Mouse (Mus musculus) olfactory bulb, adult 2 months (tissue): ENCODE measurements around the gene Nfatc3. TPM values are rescaled to one million over a fixed set of nuclear protein-coding genes. Genes with fewer than 3 reads are reported as not detected.

Experiments
- H3K27ac ChIP-seq: fragments of 200-500 bp; 2 replicates; pipeline ENCODE4 v1.5.1; 2012; ENCODE audit warnings: low read depth, low read length; ENCODE audit not compliant: insufficient read depth
- H3K4me1 ChIP-seq: fragments of 200-500 bp; 2 replicates; pipeline ENCODE4 v1.6.1; 2012; ENCODE audit warnings: low read length; ENCODE audit not compliant: control insufficient read depth, insufficient read depth
- H3K4me3 ChIP-seq: fragments of 200-500 bp; 2 replicates; pipeline ENCODE4 v1.5.1; 2012; ENCODE audit warnings: mild to moderate bottlenecking, low read depth, low read length, moderate library complexity; ENCODE audit not compliant: insufficient read depth
- CTCF ChIP-seq: fragments of 200-500 bp; IDR thresholded peaks from 2 replicates; pipeline ENCODE4 v1.5.1; 2012; ENCODE audit warnings: low read depth, mild to moderate bottlenecking, low read length, moderate library complexity; ENCODE audit not compliant: insufficient read depth
- POLR2A ChIP-seq: fragments of 200-500 bp; IDR thresholded peaks from 2 replicates; pipeline ENCODE4 v1.6.1; 2012; ENCODE audit warnings: mild to moderate bottlenecking, low read depth, low read length, moderate library complexity; ENCODE audit not compliant: insufficient read depth
- WGBS: fragments of 180-500 bp; shearing (Covaris S2); methylation state at CpG from one replicate; pipeline ENCODE4 v1.1.7; 2018; 5-methylcytosine and 5-hydroxymethylcytosine counted together
- polyA plus RNA-seq: library from polyadenylated mRNA; stranded (reverse); fragments of >200 nt; gene quantifications from 2 replicates; pipeline ENCODE4 v1.2.4, GENCODE M21; 2012; ENCODE audit warnings: low replicate concordance; ENCODE audit not compliant: missing spikeins, insufficient read depth, insufficient read length

Gene Nfatc3
- polyA plus RNA-seq, 1 experiment, result 111 TPM

DNA sequence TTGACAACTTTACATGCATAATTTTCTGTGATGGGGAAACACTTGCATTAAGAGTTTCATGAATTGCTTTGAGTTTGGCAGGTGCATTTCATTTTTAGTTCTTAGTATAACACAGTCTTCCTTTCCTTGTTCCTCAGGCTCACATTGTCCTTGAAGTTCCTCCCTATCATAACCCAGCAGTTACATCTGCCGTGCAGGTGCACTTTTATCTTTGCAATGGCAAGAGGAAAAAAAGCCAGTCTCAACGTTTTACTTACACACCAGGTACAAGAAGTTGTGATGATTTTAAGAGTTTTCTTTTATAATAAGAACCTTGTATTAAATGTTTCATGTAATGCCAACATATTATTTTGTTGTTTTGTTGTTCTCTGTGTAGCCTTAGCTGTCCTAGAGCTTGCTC, 45.2 kb downstream of the Nfatc3 start:
- WGBS, result 90% methylated on average over 2 of the region's 2 CpGs
- Histone ChIP-seq H3K27ac (no peak overlapping the region), H3K4me3 (no peak overlapping the region), H3K4me1 (no peaks in the 10 kb centered on the region)
- TF ChIP-seq CTCF (no peak), POLR2A (no peak)

DNA sequence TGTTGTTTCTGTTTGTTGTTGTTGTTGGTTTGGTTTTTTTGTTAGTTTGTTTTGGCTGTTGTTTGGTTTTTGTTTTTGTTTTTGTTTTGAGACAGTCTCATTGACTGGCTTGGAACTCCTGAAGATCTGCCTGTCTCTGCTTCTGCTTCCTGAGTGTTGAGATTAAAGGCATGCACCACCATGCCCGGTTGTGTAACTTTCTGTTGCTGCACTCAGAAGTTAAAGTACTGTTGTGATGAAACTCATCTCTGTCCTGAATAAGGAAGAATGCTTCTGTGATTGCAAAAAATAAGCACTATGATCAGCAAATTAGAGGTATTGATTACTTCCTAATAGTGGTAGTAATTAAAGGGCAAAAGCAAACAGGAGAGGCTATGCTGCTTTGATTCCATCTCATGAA, 47.6 kb downstream of the Nfatc3 start:
- TF ChIP-seq POLR2A, result no peak
- no peak for TF ChIP-seq CTCF
- Histone ChIP-seq H3K4me3 (no peak overlapping the region), H3K4me1 (no peaks in the 10 kb centered on the region), H3K27ac (no peak overlapping the region)
- WGBS, result 83% methylated on average over 1 of the region's 1 CpGs

DNA sequence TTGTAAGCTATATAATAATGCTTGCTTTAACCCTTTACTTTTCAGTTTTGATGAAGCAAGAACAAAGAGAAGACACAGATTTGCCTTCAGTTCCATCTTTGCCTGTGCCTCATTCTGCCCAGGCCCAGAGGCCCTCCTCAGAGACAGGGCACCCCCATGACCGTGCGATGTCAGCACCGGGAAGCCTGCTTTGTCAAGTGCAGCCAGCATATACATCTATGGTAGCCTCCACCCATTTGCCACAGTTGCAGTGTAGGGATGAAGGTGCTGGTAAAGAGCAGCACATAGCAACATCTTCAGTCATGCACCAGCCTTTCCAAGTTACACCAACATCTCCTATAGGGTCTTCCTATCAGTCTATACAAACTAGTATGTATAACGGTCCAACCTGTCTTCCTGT, 49.4 kb downstream of the Nfatc3 start:
- Histone ChIP-seq H3K27ac (no peak overlapping the region), H3K4me1 (no peaks in the 10 kb centered on the region)
- 97% methylated on average over 4 of the region's 4 CpGs for WGBS

GRCm38 (mm10) chr8:106108729-106109128, 50.1 kb downstream of the Nfatc3 start:
- no peak overlapping the region for H3K27ac ChIP-seq
- no peak overlapping the region for H3K4me3 ChIP-seq
- 91% methylated on average over 3 of the region's 3 CpGs for WGBS
- no peaks in the 10 kb centered on the region for H3K4me1 ChIP-seq
- TF ChIP-seq POLR2A (no peak), CTCF (no peak)

More for the DNA sequence above, 49.4 kb downstream of the Nfatc3 start:
- TF ChIP-seq CTCF, result no peak
- H3K4me3 ChIP-seq, result no peak overlapping the region

DNA sequence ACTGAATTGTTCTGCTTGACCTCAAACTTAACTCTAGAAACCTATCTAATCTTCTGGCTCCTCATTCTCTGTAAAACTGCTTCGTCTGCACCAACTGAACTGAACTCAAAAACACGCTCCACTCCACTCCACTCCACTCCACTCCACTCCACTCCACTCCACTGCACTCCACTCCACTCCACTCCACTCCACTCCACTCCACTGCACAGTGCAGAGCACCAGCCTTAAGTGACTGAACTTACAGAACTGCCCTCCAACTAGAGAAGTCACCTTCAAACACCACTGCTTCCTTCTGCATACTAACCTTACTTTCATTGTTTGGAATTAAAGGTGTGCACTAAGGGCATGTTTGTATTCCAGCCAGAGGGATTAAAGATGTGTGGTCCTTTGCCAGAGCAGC, 53.4 kb downstream of the Nfatc3 start:
- H3K27ac ChIP-seq, result no peak overlapping the region
- WGBS, result 98% methylated on average over 2 of the region's 2 CpGs
- no peak for TF ChIP-seq CTCF
- TF ChIP-seq POLR2A, result no peak
- no peak overlapping the region for H3K4me3 ChIP-seq
- H3K4me1 ChIP-seq, result no peaks in the 10 kb centered on the region

DNA sequence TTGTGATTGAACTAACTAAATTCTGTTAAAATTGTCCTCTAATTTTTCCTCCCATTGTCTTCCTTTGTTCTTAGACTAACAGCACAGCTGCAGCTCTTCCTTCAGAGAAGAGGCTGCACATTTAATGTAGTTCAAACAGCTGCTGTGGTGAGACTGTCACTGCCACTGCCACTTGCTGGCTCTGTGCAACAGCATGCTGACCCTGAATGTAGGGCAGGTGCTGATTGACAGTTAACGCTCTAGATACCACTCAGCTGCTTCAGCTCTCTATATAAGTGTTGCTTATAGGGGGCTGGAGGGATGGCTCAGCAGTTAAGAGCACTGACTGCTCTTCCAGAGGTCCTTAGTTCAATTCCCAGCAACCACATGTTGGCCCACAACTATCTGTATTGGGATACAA, 53.9 kb downstream of the Nfatc3 start:
- H3K4me3 ChIP-seq, result no peak overlapping the region
- no peak for TF ChIP-seq POLR2A
- no peak for TF ChIP-seq CTCF
- 78% methylated on average over 1 of the region's 1 CpGs for WGBS
- H3K4me1 ChIP-seq, result no peaks in the 10 kb centered on the region
- no peak overlapping the region for H3K27ac ChIP-seq

DNA sequence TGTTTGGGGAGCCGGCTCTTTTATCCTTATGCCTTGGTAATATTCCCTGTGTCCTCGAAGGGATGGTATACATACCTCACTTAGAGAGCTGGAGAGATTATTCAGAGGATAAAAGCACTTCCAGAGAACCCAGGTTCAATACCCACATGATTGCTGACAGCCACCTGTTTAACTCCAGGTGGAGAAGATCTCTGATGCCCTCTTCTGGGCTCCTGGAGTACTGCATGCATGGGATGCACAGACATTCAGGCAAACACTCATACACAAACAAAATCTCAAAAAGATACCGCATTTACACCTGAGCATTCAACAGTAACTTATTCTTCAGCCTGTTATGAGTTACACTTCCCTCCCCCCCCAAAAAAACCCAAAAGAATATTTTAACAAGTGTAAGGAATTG, 57.3 kb downstream of the Nfatc3 start:
- Histone ChIP-seq H3K4me1 (no peaks in the 10 kb centered on the region), H3K27ac (no peak overlapping the region), H3K4me3 (no peak overlapping the region)
- TF ChIP-seq POLR2A (no peak), CTCF (no peak)
- WGBS, result 95% methylated on average over 3 of the region's 3 CpGs

DNA sequence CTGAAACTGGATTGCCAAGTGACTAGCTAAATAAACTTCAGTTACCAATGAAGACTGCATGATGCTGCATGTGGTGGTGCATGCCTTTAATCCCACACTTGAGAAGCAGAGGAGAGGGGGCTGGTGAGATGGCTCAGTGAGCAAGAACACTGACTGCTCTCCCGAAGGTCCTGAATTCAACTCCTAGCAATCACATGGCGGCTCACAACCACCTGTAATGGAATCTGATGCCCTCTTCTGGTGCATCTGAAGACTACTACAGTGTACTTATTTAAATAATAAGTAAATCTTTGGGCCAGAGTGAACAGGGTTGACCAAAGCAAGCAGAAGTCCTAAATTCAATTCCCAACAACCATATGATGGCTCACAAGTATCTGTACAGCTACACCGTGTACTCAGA, 64.8 kb downstream of the Nfatc3 start:
- Histone ChIP-seq H3K4me3 (no peak overlapping the region), H3K4me1 (no peaks in the 10 kb centered on the region), H3K27ac (no peak overlapping the region)
- TF ChIP-seq POLR2A, result no peak
- TF ChIP-seq CTCF, result no peak
- WGBS, result 86% methylated on average over 3 of the region's 3 CpGs

- Histone ChIP-seq H3K27ac (no peak overlapping the region), H3K4me3 (no peak overlapping the region), H3K4me1 (no peaks in the 10 kb centered on the region)
- TF ChIP-seq POLR2A (no peak), CTCF (no peak)
- WGBS, result 89% methylated on average over 1 of the region's 1 CpGs
Measured at GRCm38 (mm10) chr8:106126055-106126454, 67.4 kb downstream of the Nfatc3 start.

DNA sequence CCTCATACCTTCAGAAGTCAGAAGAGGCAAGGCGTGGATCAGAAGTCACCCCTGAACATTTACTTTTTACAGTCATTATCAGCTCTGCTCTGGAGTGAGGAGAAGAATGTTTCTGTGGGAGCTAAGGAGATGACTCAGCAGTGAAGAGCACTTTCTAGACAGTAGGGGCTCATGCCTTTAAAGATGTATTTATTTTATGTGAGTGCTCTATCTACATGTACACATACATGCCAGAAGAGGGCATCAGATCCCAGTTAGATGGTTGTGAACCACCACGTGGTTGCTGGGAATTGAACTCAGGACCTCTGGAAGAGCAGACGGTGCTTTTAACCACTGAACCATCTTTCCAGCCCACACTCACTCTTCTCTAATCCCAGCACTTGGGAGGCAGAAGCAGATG, 68.4 kb downstream of the Nfatc3 start:
- Histone ChIP-seq H3K4me1 (no peaks in the 10 kb centered on the region), H3K4me3 (no peak overlapping the region), H3K27ac (no peak overlapping the region)
- WGBS, result 76% methylated on average over 3 of the region's 3 CpGs
- TF ChIP-seq CTCF (no peak), POLR2A (no peak)
